Mouse (Mus musculus): ENCODE measurements around the gene Gm49396. TPM values are rescaled to one million over a fixed set of nuclear protein-coding genes. Genes with fewer than 3 reads are reported as not detected.

Gm49396 gene
- total RNA-seq, 2 experiments from 2014 or later = 2.6 to 2.9 TPM

GRCm38 (mm10) chr7:30552102-30553020 lies 10.8 kb upstream of the Gm49396 start, which contains the start of the genes Hspb6 and Proser3:
TSS of gene Hspb6 (plus strand) at chr7:30552178.
TSS of gene Proser3 (minus strand) at chr7:30552299.
- peak; percentile 91 to 98 for DNase-seq (ENCODE audit: low spot score in 2 of 2)

- DNase-seq (ENCODE audit: low spot score in 2 of 2) = peak in 1 of 2 experiments; percentile 54
These were observed 10.0 kb upstream of the Gm49396 start for GRCm38 (mm10) chr7:30553021-30553589.

GRCm38 (mm10) chr7:30553810-30554584 lies 9.1 kb upstream of the Gm49396 start:
- DNase-seq (ENCODE audit: low spot score in 2 of 2) = no peak

- no peak for DNase-seq (ENCODE audit: low spot score in 2 of 2)
These were observed 6.1 kb upstream of the Gm49396 start for GRCm38 (mm10) chr7:30556894-30557536.

- no peak for DNase-seq (ENCODE audit: low spot score in 2 of 2)
These were observed 5.1 kb upstream of the Gm49396 start for GRCm38 (mm10) chr7:30557901-30558514.

- no peak for DNase-seq (ENCODE audit: low spot score in 2 of 2)
These were observed 4.3 kb upstream of the Gm49396 start for GRCm38 (mm10) chr7:30558656-30559442.

- peak; percentile 79 to 95 for DNase-seq (ENCODE audit: low spot score in 2 of 2)
These were observed 3.6 kb upstream of the Gm49396 start, which contains the start of gene Lin37 for GRCm38 (mm10) chr7:30559443-30559954. TSS of gene Lin37 (minus strand) at chr7:30559838.

- no peak for DNase-seq (ENCODE audit: low spot score in 2 of 2)
These were observed 2.8 kb upstream of the Gm49396 start for GRCm38 (mm10) chr7:30560296-30560695.

- DNase-seq (ENCODE audit: low spot score in 2 of 2) = no peak
These were observed 523 bp upstream of the Gm49396 start for GRCm38 (mm10) chr7:30562526-30563116.

- DNase-seq (ENCODE audit: low spot score in 2 of 2) = no peak
These were observed 749 bp downstream of the Gm49396 start for GRCm38 (mm10) chr7:30563906-30564280.

GRCm38 (mm10) chr7:30564970-30565571 lies 1.9 kb downstream of the Gm49396 start, which contains the start of gene Igflr1:
TSS of gene Igflr1 (plus strand) at chr7:30565427.
- no peak for DNase-seq (ENCODE audit: low spot score in 2 of 2)

- no peak for DNase-seq (ENCODE audit: low spot score in 2 of 2)
These were observed 2.9 kb downstream of the Gm49396 start for GRCm38 (mm10) chr7:30566033-30566432.

GRCm38 (mm10) chr7:30567555-30567954 lies 4.4 kb downstream of the Gm49396 start:
- DNase-seq (ENCODE audit: low spot score in 2 of 2) = no peak

GRCm38 (mm10) chr7:30572389-30572788 lies 9.2 kb downstream of the Gm49396 start:
- no peak for DNase-seq (ENCODE audit: low spot score in 2 of 2)

- DNase-seq (ENCODE audit: low spot score in 2 of 2) = peak in 1 of 2 experiments; percentile 53
These were observed 9.8 kb downstream of the Gm49396 start for GRCm38 (mm10) chr7:30572969-30573368.

- DNase-seq (ENCODE audit: low spot score in 2 of 2) = no peak
These were observed 16.8 kb downstream of the Gm49396 start for GRCm38 (mm10) chr7:30579950-30580349.

- DNase-seq (ENCODE audit: low spot score in 2 of 2) = no peak
These were observed 18.4 kb downstream of the Gm49396 start for GRCm38 (mm10) chr7:30581547-30581946.

- no peak for DNase-seq (ENCODE audit: low spot score in 2 of 2)
These were observed 21.2 kb downstream of the Gm49396 start for GRCm38 (mm10) chr7:30584339-30584738.

GRCm38 (mm10) chr7:30585170-30585569 lies 22.0 kb downstream of the Gm49396 start:
- DNase-seq (ENCODE audit: low spot score in 2 of 2) = no peak

Measured in gastrocnemius, postnatal 4 days (tissue).